ENCODE assay signal across 8 mouse cellular contexts in genomic region chr2:163253248-163254099, GRCm38 (mm10). TPM values are rescaled to one million over a fixed set of nuclear protein-coding genes. Genes with fewer than 3 reads are reported as not detected.
DNase-seq lines count a peak whose midpoint lies in the region; ATAC-seq and TF ChIP-seq lines count a peak whose summit lies in the region.

No protein-coding gene starts in this region.

- no peak overlapping the region for H3K4me2 ChIP-seq in forebrain, embryonic 13.5 days
- no peak overlapping the region for H3K4me2 ChIP-seq in forebrain, embryonic 11.5 days (ENCODE audit: low read depth, low read length, severe bottlenecking)
- H3K4me2 ChIP-seq in forebrain, postnatal 0 days (ENCODE audit: low read depth): no peak overlapping the region
- H3K4me2 ChIP-seq in midbrain, embryonic 16.5 days (ENCODE audit: low read length): no peak overlapping the region

- no peaks in the 10 kb centered on the region for H3K27me3 ChIP-seq in forebrain, embryonic 13.5 days
- H3K27me3 ChIP-seq in forebrain, embryonic 11.5 days (ENCODE audit: control insufficient read depth, insufficient read depth, low read length): no peaks in the 10 kb centered on the region
- H3K27me3 ChIP-seq in forebrain, postnatal 0 days (ENCODE audit: insufficient read depth, low read length): peaks cover 6% of the 10 kb centered on the region; the same call in 1 of the 2 replicates
- H3K27me3 ChIP-seq in midbrain, embryonic 16.5 days (ENCODE audit: control insufficient read depth, insufficient read depth, low read depth, low read length): no peaks in the 10 kb centered on the region

- H3K27ac ChIP-seq in forebrain, embryonic 13.5 days: peak overlapping the region; percentile 46
- no peak overlapping the region for H3K27ac ChIP-seq in forebrain, embryonic 11.5 days (ENCODE audit: low read depth, low read length)
- peak overlapping the region; percentile 69 for H3K27ac ChIP-seq in forebrain, postnatal 0 days (ENCODE audit: low read depth, low read length)
- peak overlapping the region; percentile 74 for H3K27ac ChIP-seq in midbrain, embryonic 16.5 days (ENCODE audit: low read length)

- ATAC-seq in forebrain, embryonic 13.5 days: no peak
- ATAC-seq in forebrain, embryonic 11.5 days (replicated peaks; ENCODE audit: low FRiP score): no peak
- peak; percentile 75 for ATAC-seq in forebrain, postnatal 0 days
- ATAC-seq in midbrain, embryonic 16.5 days: no peak

- no peak overlapping the region for H3K9ac ChIP-seq in forebrain, embryonic 13.5 days
- no peak overlapping the region for H3K9ac ChIP-seq in forebrain, embryonic 11.5 days (ENCODE audit: low read length)
- H3K9ac ChIP-seq in forebrain, postnatal 0 days: no peak overlapping the region
- peak overlapping the region; percentile 47 for H3K9ac ChIP-seq in midbrain, embryonic 16.5 days (ENCODE audit: low read depth, low read length)

- DNase-seq in forebrain, embryonic 11.5 days (ENCODE audit: low spot score): no peak
- DNase-seq in 416B (ENCODE audit: low read depth): peak; percentile 90
- peak; percentile 65 for DNase-seq in forebrain, postnatal 0 days
- DNase-seq in cerebellum, adult 11 months: no peak
- no peak for DNase-seq in cerebellum, adult 18-20 months
- no peak for DNase-seq in cerebellum, adult 9-11 months

- no peak overlapping the region for H3K4me3 ChIP-seq in forebrain, embryonic 13.5 days
- no peak overlapping the region for H3K4me3 ChIP-seq in forebrain, embryonic 11.5 days (ENCODE audit: low read depth, low read length)
- no peak overlapping the region for H3K4me3 ChIP-seq in forebrain, postnatal 0 days (ENCODE audit: low read depth, low read length)
- no peak overlapping the region for H3K4me3 ChIP-seq in midbrain, embryonic 16.5 days (ENCODE audit: low read depth, low read length)

- H3K9me3 ChIP-seq in forebrain, embryonic 13.5 days (replicated peaks): no peaks in the 10 kb centered on the region
- no peaks in the 10 kb centered on the region for H3K9me3 ChIP-seq in forebrain, embryonic 11.5 days (ENCODE audit: control insufficient read depth, low read length)
- H3K9me3 ChIP-seq in forebrain, postnatal 0 days (ENCODE audit: low read length): no peaks in the 10 kb centered on the region
- no peaks in the 10 kb centered on the region for H3K9me3 ChIP-seq in midbrain, embryonic 16.5 days (replicated peaks; ENCODE audit: control insufficient read depth, low read length, poor library complexity, severe bottlenecking)

- H3K36me3 ChIP-seq in forebrain, embryonic 13.5 days (ENCODE audit: poor library complexity, severe bottlenecking): no peaks in the 10 kb centered on the region
- H3K36me3 ChIP-seq in forebrain, embryonic 11.5 days (ENCODE audit: control insufficient read depth, insufficient read depth, low read length): no peaks in the 10 kb centered on the region
- no peaks in the 10 kb centered on the region for H3K36me3 ChIP-seq in forebrain, postnatal 0 days (ENCODE audit: insufficient read depth)
- H3K36me3 ChIP-seq in midbrain, embryonic 16.5 days (ENCODE audit: control insufficient read depth, insufficient read depth, low read length): no peaks in the 10 kb centered on the region

- H3K4me1 ChIP-seq in forebrain, embryonic 13.5 days: peaks cover 18% of the 10 kb centered on the region
- no peaks in the 10 kb centered on the region; the same call in 1 of the 2 replicates for H3K4me1 ChIP-seq in forebrain, embryonic 11.5 days (replicated peaks; ENCODE audit: control insufficient read depth, insufficient read depth, low read length)
- H3K4me1 ChIP-seq in forebrain, postnatal 0 days (ENCODE audit: insufficient read depth): peaks cover 4% of the 10 kb centered on the region; the same call in 1 of the 2 replicates
- H3K4me1 ChIP-seq in midbrain, embryonic 16.5 days (ENCODE audit: control insufficient read depth, insufficient read depth, low read length): peaks cover 12% of the 10 kb centered on the region

- 71% methylated on average over 22 of the region's 22 CpGs for WGBS in forebrain, embryonic 13.5 days
- 85% methylated on average over 22 of the region's 22 CpGs for WGBS in forebrain, embryonic 11.5 days
- 53% methylated on average over 22 of the region's 22 CpGs for WGBS in forebrain, postnatal 0 days
- 46% methylated on average over 22 of the region's 22 CpGs for WGBS in midbrain, embryonic 16.5 days

- no peak for TF ChIP-seq CTCF in forebrain, postnatal 0 days (IDR thresholded peaks at IDR 0.05; ENCODE audit: low read depth)

RNA-seq across cellular contexts. Expression of gene Tox2, which starts 50.5 kb away (rescaled TPM):
- 17.9 and 20.6 TPM in 2 replicates for polyA plus RNA-seq in forebrain, embryonic 13.5 days (2015; fragmentation: Nextera tagmentation; extraction: Ambion mirVana)
- polyA plus RNA-seq in forebrain, embryonic 11.5 days (2014; fragmentation: Nextera tagmentation; extraction: Ambion mirVana): 35.0 and 35.5 TPM in 2 replicates
- 2.8 and 8.0 TPM in 2 replicates for total RNA-seq in forebrain, postnatal 0 days (2014; rRNA removed)
- 21.0 and 35.2 TPM in 2 replicates for polyA plus RNA-seq in forebrain, postnatal 0 days (2015; fragmentation: Nextera tagmentation; extraction: Ambion mirVana)
- polyA plus RNA-seq in midbrain, embryonic 16.5 days (2015; fragmentation: Nextera tagmentation; extraction: Ambion mirVana): 54.5 and 55.3 TPM in 2 replicates

Comparison
In these comparisons a context has a peak if more than half of its experiments do, and no peak if none do; other contexts are left out.
1. DNase-seq: peak in 416B (single experiment) and forebrain, postnatal 0 days (single experiment); none in forebrain, embryonic 11.5 days (single experiment), cerebellum, adult 11 months (single experiment), cerebellum, adult 18-20 months (0 of 2) and cerebellum, adult 9-11 months (single experiment).